Mouse (Mus musculus) gastrocnemius, postnatal 25 days (tissue): Measurements from ENCODE around the gene Inpp5k. TPM values are rescaled to one million over a fixed set of nuclear protein-coding genes. Genes with fewer than 3 reads are reported as not detected.

Experiments
- DNase-seq: peaks from one replicate; pipeline ENCODE4 v3.0.0; 2022
- total RNA-seq, 2 experiments: library from RNA; stranded (reverse); gene quantifications; 1 replicate in 1 of 2; 2 replicates in 1 of 2; pipeline ENCODE4 v1.2.3; 2021

Gene Inpp5k
- total RNA-seq, 2 experiments from 2014 or later = 19.0 to 19.8 TPM

DNA sequence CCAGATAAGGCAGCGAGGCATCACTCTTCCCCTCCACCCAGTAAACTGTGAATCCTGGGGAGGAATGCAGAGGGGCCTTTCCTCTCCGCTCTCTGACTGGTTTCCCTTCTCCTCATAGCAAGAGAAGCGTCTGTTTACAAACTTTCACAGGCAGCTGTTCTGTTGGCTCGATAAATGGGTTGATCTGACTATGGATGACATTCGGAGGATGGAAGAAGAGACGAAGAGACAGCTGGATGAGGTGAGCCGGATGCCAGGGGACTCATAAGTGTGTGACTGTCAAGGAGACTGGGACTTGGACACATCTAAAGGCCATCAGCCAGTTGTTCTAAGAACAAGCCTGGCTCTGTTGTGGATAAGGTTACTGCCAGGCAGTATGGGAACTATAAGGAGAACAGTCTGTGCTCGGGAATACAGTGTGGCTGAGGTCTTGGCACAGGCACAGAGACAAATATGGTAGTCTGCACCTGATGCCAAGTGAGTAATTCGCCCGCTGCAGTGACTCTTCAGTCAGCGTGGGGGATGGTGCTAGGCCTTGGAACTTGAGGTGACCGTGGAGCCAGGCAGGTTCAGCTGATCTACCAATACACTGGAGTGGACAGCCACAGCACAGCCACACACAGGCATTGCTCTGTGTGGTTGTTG is 10.5 kb upstream of the Inpp5k start:
- peak; percentile 85 for DNase-seq

- DNase-seq = no peak
Measured at GRCm38 (mm10) chr11:75621426-75621825, 9.4 kb upstream of the Inpp5k start.

DNA sequence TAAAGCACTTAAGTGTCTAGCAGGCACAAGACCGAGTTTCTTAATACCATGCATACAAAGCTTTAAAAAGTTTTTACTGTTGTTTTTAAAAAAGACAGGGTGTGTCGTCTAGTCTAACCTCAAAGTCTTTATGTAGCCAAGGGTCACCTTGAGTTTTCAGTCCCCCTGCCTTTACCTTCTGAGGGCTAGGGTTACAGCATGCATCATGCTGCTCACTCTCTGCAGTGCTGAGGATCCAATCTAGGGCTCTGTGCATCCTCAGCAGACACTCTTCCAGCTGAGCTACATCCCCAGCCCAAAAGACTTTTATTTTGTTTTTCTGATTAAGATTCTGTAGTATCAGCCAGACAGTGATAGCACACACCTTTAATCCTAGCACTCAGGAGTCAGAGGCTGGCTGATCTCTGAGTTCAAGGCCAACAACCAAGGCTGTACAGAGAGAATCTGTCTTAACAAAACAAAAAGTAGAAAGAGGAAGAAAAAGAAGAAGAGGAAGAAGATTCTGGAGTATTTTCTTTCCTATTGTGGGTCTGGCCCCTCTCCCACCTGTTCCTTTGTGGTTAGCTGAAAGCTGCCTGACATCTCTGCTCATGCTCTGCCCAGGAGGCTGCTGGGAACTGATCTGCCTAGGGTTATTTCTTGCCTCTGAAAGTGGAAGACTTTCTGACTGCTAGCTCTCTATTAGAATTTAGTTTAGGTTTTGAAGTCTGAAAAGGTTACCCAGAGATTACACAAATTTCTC is 8.0 kb upstream of the Inpp5k start:
- no peak for DNase-seq

- no peak for DNase-seq
Measured at GRCm38 (mm10) chr11:75624102-75624554, 6.7 kb upstream of the Inpp5k start.

DNA sequence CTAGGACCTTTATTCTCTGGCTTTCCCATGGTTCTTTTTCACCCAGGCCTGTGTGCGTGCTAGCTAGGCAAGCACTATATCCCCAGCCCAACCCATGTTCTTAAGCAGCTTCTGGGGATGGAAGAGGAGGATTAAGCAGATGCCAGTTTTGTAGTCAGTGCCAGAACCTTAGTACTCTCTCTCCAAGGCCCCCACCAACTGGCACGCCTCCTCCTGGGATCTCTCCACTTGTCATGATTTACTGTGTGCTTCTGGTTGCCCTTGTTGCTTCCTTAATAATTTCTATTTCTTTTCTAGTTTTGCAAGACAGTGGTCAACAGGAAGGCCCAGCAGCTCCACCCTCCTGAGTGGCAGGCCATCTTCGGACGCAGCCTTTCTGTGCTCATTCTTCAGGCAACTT is 5.0 kb upstream of the Inpp5k start:
- no peak for DNase-seq

DNA sequence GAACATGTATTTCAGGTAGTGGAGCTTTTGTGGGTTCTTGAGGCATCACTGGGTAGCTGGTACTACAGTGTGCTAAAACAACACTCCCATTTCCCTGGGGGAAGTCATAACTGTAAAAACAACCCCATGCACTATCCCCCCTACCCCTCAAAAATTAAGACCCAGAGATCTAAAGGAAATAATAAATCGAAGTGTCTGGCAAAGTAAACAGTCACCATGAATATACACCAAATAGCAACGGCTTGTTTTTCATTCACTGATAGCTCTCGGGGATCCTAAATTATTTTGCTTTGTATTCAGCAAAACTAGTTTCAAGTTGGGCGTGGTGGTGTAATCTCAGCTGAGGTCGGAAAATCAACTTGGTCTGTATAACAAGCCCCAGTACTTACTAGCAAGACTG is 690 bp upstream of the Inpp5k start:
- DNase-seq = no peak

DNA sequence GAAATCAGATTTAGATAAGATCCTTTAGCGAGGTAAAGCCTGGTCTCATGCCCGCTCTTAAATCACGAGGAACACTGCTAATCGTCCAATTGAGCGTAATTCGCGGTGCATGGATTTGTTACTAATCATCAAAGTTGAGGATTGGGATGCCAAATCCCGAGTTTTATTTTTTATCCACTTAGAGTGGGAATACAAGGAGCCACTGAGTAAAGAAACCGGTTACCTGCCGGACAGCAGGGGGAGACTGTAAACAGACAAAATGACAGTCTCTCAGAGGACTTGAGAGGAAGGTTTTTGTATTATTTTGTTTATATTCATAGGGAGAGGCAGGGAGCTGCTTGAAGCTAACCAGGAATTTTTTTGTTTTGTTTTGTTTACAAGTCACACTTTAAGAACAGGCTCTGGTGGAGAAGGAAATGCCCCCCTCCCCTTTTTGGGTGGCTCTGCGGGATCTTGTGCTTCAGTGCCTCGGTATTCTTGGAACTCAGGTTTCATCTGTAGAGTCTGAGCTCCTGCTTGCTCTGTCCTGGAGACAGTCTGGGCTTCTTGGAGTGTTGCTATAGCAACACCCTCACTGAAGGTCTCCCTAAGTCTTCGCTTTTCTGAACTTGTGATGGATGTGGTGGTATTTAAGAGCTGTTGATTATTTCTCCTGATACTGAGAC is 905 bp downstream of the Inpp5k start:
- no peak for DNase-seq

- no peak for DNase-seq
Measured at GRCm38 (mm10) chr11:75632921-75633320, 2.1 kb downstream of the Inpp5k start.

DNA sequence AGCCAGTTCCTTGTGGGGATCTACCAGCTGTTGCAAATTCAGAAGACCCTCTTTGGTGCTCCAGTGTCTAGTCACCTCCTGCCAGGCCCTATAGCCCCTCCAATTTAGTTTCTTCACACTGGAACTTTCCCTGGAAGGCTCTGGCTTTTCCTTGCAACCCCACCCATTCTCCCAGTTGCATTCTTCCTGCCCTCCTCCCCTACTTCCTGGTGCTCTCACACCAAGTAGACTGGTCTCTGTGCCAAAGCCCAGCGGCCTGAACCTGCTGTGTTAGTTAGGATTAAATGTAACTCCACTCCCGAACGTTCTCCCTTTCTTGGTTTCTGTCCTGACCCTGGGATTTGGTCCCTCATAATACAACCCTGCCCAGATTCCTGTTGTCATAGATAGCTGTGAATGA is 4.0 kb downstream of the Inpp5k start:
- no peak for DNase-seq

DNA sequence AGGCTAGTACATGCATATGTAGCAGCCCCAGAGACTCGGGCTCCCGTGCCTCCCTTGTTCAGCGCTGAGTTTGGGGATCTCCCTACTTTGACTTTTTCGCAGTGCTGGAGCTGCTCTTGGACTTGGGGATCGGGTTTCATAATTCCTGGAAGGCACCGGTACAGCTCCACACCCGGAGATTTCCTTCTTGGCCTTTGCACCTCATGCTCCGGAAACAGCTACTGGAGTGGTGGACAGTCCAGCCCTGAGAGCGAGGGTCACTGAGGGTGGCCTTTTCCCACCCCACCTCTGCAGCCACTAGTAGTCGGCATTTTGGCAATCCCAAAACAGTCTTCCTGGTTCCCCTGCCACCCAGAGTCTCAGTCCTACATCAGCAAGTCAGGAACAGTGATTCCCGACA is 4.5 kb downstream of the Inpp5k start:
- no peak for DNase-seq

DNA sequence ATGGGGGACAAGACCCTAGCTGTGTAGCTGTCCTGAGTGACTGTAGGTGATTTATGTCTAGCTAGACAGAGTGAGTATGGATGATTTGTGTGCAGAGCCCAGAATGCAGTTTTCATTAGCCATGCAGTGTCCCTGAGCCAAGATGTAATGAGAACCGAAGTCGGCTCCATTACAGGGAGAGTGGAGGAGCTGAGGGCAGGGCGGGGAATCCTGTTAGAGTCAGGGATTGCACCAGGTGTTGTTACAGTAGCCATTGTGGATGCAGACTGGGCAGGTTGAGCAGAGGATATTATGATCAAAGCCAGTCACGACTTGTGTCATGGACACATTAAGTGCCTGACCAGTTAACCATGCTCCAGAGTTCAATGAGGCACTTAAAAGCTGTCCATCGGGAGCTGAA is 12.5 kb downstream of the Inpp5k start:
- no peak for DNase-seq

DNA sequence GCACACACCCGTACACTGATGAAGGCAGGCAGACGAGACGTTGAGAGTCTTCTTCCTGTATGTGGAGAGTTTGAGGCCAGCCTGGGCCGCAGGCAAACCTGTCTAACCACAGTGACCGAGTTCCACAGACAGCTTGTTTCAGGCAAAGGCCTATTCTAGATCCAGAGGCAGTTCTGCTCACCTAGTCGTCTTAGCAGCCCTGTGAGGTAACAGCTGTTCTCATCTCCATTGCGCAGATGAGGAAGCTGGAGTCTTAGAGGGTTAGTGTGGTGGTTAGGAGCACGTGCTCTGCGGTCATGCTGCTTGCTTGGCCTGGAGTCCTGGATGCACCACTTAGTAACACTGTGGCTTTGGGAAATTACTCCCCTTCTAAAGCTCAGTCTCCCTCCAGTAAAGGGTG is 13.9 kb downstream of the Inpp5k start:
- no peak for DNase-seq

GRCm38 (mm10) chr11:75647681-75648211 is 17.0 kb downstream of the Inpp5k start:
- DNase-seq = peak; percentile 84

GRCm38 (mm10) chr11:75649155-75649561 is 18.4 kb downstream of the Inpp5k start:
- DNase-seq = no peak

GRCm38 (mm10) chr11:75650311-75650710 is 19.5 kb downstream of the Inpp5k start, which contains the start of gene Myo1c:
Myo1c (plus strand) TSS chr11:75650504.
- DNase-seq = peak; percentile 78

DNA sequence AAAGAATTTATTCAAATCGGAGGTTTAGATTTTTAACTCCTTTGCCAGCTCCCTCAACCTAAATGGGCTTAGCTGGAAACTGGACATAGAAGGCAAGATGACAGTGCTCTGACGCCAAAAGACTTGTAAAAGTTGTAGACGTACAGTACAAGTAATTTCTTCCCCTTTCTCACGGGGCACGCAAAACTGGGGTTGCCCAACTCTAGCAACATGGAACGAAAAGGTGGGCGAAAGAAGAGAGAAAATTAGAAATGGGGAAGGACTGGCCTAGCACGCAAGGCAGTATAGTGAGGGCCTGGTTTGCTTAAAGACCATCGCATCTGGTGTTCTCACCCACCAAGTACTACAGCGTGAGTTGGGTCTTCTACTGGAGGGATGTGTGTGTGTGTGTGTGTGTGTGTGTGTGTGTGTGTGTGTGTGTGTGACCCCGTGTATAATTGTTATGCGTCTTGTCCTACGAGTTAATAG is 20.2 kb downstream of the Inpp5k start:
- DNase-seq = no peak

DNA sequence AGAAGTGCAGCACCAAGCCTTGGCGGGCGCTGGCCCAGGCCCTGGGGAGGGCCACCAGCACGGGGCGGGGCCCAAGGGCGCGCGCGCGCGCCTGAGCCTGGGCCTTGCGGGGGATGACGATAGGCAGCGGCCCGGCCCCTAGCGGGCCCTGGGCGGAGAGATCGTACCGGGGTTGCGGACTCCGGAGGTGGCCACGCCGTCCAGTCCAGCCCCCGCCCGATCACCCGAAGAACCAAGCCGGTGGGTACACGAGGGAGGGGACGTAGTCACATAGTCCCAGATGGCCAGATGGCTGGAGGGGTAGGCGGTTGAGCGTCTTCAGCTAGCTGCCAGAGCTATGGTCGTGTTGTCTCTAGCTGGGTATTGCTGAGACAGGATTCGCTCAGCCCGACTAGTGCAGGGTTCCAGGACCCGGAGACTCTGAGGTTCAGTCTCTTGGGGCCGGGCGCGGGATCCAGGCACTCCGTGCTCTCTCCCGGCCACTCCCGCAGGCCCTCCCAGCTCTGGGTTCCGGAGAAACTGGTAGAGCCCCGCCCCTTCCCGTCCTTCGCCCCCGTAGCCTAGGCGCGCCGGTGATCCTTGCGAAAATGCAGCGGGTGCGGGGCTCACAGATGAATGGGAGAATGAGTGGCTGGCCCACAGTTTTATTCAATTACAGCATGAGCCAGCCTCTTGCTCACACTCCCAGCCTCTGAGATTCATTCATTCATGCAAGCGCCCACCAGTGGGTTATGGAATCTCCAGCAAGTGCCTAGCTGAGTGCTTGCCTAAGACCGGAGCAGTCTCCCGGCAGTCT is 20.8 kb downstream of the Inpp5k start:
- DNase-seq = peak; percentile 83

GRCm38 (mm10) chr11:75652222-75652941 is 21.6 kb downstream of the Inpp5k start:
- DNase-seq = no peak

- no peak for DNase-seq
Measured at GRCm38 (mm10) chr11:75652942-75653684, 22.3 kb downstream of the Inpp5k start.

DNA sequence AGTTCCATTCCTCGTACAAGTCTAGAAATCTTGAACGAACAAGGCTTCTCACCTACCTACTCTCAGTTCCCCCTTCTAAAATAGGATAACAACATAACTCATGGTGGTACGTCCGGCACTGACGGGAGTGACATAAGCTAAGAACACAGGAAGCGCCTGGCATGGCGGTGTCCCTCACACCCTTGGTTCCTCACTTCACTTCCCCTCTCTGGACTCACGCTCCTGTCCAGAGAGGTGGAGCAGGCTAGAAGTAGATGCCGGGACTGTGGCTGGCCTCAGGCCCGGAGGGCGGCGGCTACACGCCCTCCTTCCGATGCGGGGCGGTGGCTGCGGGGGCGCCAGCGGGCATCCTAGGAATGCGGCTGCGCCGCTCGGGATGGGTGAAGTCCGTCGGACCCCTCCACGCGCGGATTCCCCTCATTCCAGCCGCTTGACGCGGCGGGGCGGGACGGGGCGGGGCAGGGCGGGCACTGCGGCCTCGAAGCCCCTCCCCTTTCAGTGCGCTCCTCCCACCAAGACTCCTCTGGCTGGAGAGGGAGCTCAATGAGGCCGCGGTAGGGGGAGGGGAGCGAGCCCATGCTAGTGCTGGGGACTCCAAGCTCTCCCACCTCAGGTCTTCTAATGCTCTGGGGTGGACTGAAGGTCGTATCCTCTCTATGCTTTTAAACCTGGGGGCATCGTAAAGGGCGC is 23.1 kb downstream of the Inpp5k start:
- DNase-seq = peak; percentile 82
